Mouse (Mus musculus) mouse trophoblast stem cell (cell line): ENCODE measurements around the gene Rab40b.

Experiments used
- in situ Hi-C, 2 experiments: fragments of 300-500 bp; cut with MseI, MboI; formaldehyde crosslinking; loops; 2 replicates in 1 of 2; 3 replicates in 1 of 2; pipeline ENCODE4 v1.15.1; 2025

Rab40b gene

GRCm38 (mm10) chr11:121387750-121388553 lies at the start of gene Rab40b:
Gene Rab40b (minus strand): TSS chr11:121388251.
- in situ Hi-C loops: no loop called here

GRCm38 (mm10) chr11:121437236-121437635 lies 49.2 kb upstream of the Rab40b start:
- in situ Hi-C loops: no loop called here

GRCm38 (mm10) chr11:121434156-121435155 lies 46.4 kb upstream of the Rab40b start, which contains the start of gene Fn3k:
Gene Fn3k (plus strand): TSS chr11:121434913.
- in situ Hi-C loops: no loop called here

GRCm38 (mm10) chr11:121433397-121433796 lies 45.3 kb upstream of the Rab40b start:
- in situ Hi-C loops: no loop called here

- in situ Hi-C loops: no loop called here
Measured at GRCm38 (mm10) chr11:121421553-121422173, 33.6 kb upstream of the Rab40b start.

GRCm38 (mm10) chr11:121420830-121421552 lies 32.9 kb upstream of the Rab40b start, which contains the start of gene Fn3krp:
Gene Fn3krp (plus strand): TSS chr11:121421401.
- in situ Hi-C loops: no loop called here

GRCm38 (mm10) chr11:121420379-121420778 lies 32.3 kb upstream of the Rab40b start:
- in situ Hi-C loops: no loop called here

GRCm38 (mm10) chr11:121418932-121419331 lies 30.9 kb upstream of the Rab40b start:
- in situ Hi-C loops: no loop called here

- in situ Hi-C loops: no loop called here
Measured at GRCm38 (mm10) chr11:121417971-121418370, 29.9 kb upstream of the Rab40b start.

GRCm38 (mm10) chr11:121415351-121415750 lies 27.3 kb upstream of the Rab40b start:
- in situ Hi-C loops: no loop called here

- in situ Hi-C loops: no loop called here
Measured at GRCm38 (mm10) chr11:121414762-121415161, 26.7 kb upstream of the Rab40b start.

GRCm38 (mm10) chr11:121407366-121408155 lies 19.5 kb upstream of the Rab40b start:
- in situ Hi-C loops: no loop called here

GRCm38 (mm10) chr11:121392405-121392804 lies 4.4 kb upstream of the Rab40b start:
- in situ Hi-C loops: no loop called here

- in situ Hi-C loops: no loop called here
Measured at GRCm38 (mm10) chr11:121390793-121391192, 2.7 kb upstream of the Rab40b start.

GRCm38 (mm10) chr11:121388554-121388945 lies 499 bp upstream of the Rab40b start:
- in situ Hi-C loops: no loop called here

- in situ Hi-C loops: no loop called here
Measured at GRCm38 (mm10) chr11:121380294-121380693, 7.8 kb downstream of the Rab40b start.

- in situ Hi-C loops: no loop called here
Measured at GRCm38 (mm10) chr11:121378644-121379043, 9.4 kb downstream of the Rab40b start.

- in situ Hi-C loops: no loop called here
Measured at GRCm38 (mm10) chr11:121373305-121373704, 14.7 kb downstream of the Rab40b start.

- in situ Hi-C loops: no loop called here
Measured at GRCm38 (mm10) chr11:121370337-121370994, 17.6 kb downstream of the Rab40b start.

GRCm38 (mm10) chr11:121369622-121370021 lies 18.4 kb downstream of the Rab40b start:
- in situ Hi-C loops: no loop called here
